Mouse (Mus musculus) heart, embryonic 11.5 days (tissue): ENCODE results near the gene Rnf169. TPM values are rescaled to one million over a fixed set of nuclear protein-coding genes. Genes with fewer than 3 reads are reported as not detected.

ENCODE experiments used
- ATAC-seq: fragments of 200-750 bp; cut with Nextera tagmentation; replicated peaks from 2 replicates; pipeline ENCODE4 v1.8.0; 2017; ENCODE audit warnings: moderate library complexity; ENCODE audit not compliant: insufficient number of reproducible peaks, low FRiP score, low TSS enrichment
- H3K27ac ChIP-seq: fragments of 300-500 bp; sonication (generic); 2 replicates; pipeline ENCODE4 v1.5.1; 2014; ENCODE audit warnings: mild to moderate bottlenecking, low read depth, low read length
- H3K27me3 ChIP-seq: fragments of 300-500 bp; sonication (generic); 2 replicates; pipeline ENCODE4 v1.6.1; 2014; ENCODE audit warnings: mild to moderate bottlenecking, low read length, mixed read lengths; ENCODE audit not compliant: control insufficient read depth, insufficient read depth
- H3K36me3 ChIP-seq: fragments of 300-500 bp; sonication (generic); 2 replicates; pipeline ENCODE4 v1.6.1; 2014; ENCODE audit warnings: mild to moderate bottlenecking, low read length, moderate library complexity, mixed read lengths; ENCODE audit not compliant: control insufficient read depth, insufficient read depth
- H3K4me1 ChIP-seq: fragments of 300-500 bp; sonication (generic); 2 replicates; pipeline ENCODE4 v1.6.1; 2014; ENCODE audit warnings: low read length; ENCODE audit not compliant: control insufficient read depth, insufficient read depth
- H3K4me2 ChIP-seq: fragments of 300-500 bp; sonication (generic); 2 replicates; pipeline ENCODE4 v1.6.1; 2014; ENCODE audit warnings: mild to moderate bottlenecking, moderate library complexity
- H3K4me3 ChIP-seq: fragments of 300-500 bp; sonication (generic); 2 replicates; pipeline ENCODE4 v1.5.1; 2014; ENCODE audit warnings: low read depth, low read length
- H3K9ac ChIP-seq: fragments of 300-500 bp; sonication (generic); 2 replicates; pipeline ENCODE4 v1.6.1; 2014; ENCODE audit warnings: mild to moderate bottlenecking, low read depth, low read length, moderate library complexity
- H3K9me3 ChIP-seq: fragments of 300-500 bp; sonication (generic); replicated peaks from 2 replicates; pipeline ENCODE4 v1.6.1; 2016; ENCODE audit warnings: low read length; ENCODE audit not compliant: control insufficient read depth
- WGBS: fragments of 180-500 bp; shearing (Covaris S2); extraction: QIAGEN DNeasy Blood & Tissue Kit; methylation state at CpG from one replicate; pipeline ENCODE4 v1.1.7; 2014; ENCODE audit not compliant: insufficient replicate concordance; 5-methylcytosine and 5-hydroxymethylcytosine counted together
- polyA plus RNA-seq: library from polyadenylated mRNA; unstranded; fragments of >200 nt; fragmentation: Nextera tagmentation; extraction: Ambion mirVana; gene quantifications from 2 replicates; pipeline ENCODE4 v1.2.1, GENCODE M21; 2014

Rnf169 gene
- polyA plus RNA-seq, 1 experiment from 2014 or later: 4.7 TPM

- no peaks in the 10 kb centered on the region for H3K36me3 ChIP-seq
- no peak overlapping the region for H3K4me2 ChIP-seq
- H3K27me3 ChIP-seq: no peaks in the 10 kb centered on the region
- H3K4me1 ChIP-seq: 0 out of 2 replicates have a peak, but pooled peaks cover 3% of the 10 kb centered on the region
- WGBS: 76% methylated on average over 3 of the region's 3 CpGs
- no peaks in the 10 kb centered on the region for H3K9me3 ChIP-seq
- H3K9ac ChIP-seq: no peak overlapping the region
- no peak overlapping the region for H3K4me3 ChIP-seq
- no peak overlapping the region for H3K27ac ChIP-seq
- ATAC-seq: no peak
Observed at GRCm38 (mm10) chr7:99890168-99890755, 90.0 kb downstream of the Rnf169 start.

GRCm38 (mm10) chr7:99889175-99889880 is 90.9 kb downstream of the Rnf169 start:
- no peaks in the 10 kb centered on the region for H3K36me3 ChIP-seq
- WGBS: 39% methylated on average over 10 of the region's 10 CpGs
- no peak for ATAC-seq

GRCm38 (mm10) chr7:99887743-99888142 is 92.5 kb downstream of the Rnf169 start:
- Histone ChIP-seq H3K9me3 (no peaks in the 10 kb centered on the region), H3K36me3 (no peaks in the 10 kb centered on the region), H3K4me1 (0 out of 2 replicates have a peak, but pooled peaks cover 3% of the 10 kb centered on the region), H3K27me3 (no peaks in the 10 kb centered on the region), H3K4me2 (no peak overlapping the region), H3K9ac (no peak overlapping the region), H3K27ac (no peak overlapping the region), H3K4me3 (no peak overlapping the region)
- no peak for ATAC-seq

More at GRCm38 (mm10) chr7:99889175-99889880, 90.9 kb downstream of the Rnf169 start:
- Histone ChIP-seq H3K4me1 (0 out of 2 replicates have a peak, but pooled peaks cover 3% of the 10 kb centered on the region), H3K4me2 (no peak overlapping the region), H3K9me3 (no peaks in the 10 kb centered on the region), H3K4me3 (no peak overlapping the region), H3K27ac (no peak overlapping the region), H3K27me3 (no peaks in the 10 kb centered on the region), H3K9ac (no peak overlapping the region)

- WGBS: 77% methylated on average over 2 of the region's 2 CpGs
Observed at GRCm38 (mm10) chr7:99887230-99887735, 93.0 kb downstream of the Rnf169 start.

GRCm38 (mm10) chr7:99878254-99878653 is 102.0 kb downstream of the Rnf169 start:
- Histone ChIP-seq H3K4me3 (no peak overlapping the region), H3K27ac (no peak overlapping the region), H3K4me1 (peaks cover 4% of the 10 kb centered on the region), H3K36me3 (no peaks in the 10 kb centered on the region), H3K9me3 (no peaks in the 10 kb centered on the region), H3K27me3 (no peaks in the 10 kb centered on the region; the same call in 1 of the 2 replicates), H3K9ac (no peak overlapping the region), H3K4me2 (no peak overlapping the region)
- ATAC-seq: no peak
- 57% methylated on average over 2 of the region's 2 CpGs for WGBS

More at GRCm38 (mm10) chr7:99887230-99887735, 93.0 kb downstream of the Rnf169 start:
- no peak for ATAC-seq
- H3K4me3 ChIP-seq: no peak overlapping the region
- H3K4me2 ChIP-seq: no peak overlapping the region
- no peaks in the 10 kb centered on the region for H3K9me3 ChIP-seq
- H3K4me1 ChIP-seq: 0 out of 2 replicates have a peak, but pooled peaks cover 3% of the 10 kb centered on the region
- H3K27me3 ChIP-seq: no peaks in the 10 kb centered on the region
- H3K27ac ChIP-seq: no peak overlapping the region
- H3K9ac ChIP-seq: no peak overlapping the region
- H3K36me3 ChIP-seq: no peaks in the 10 kb centered on the region

- no peaks in the 10 kb centered on the region; the same call in 1 of the 2 replicates for H3K27me3 ChIP-seq
- 0% methylated on average over 3 of the region's 3 CpGs for WGBS
- H3K9me3 ChIP-seq: no peaks in the 10 kb centered on the region
- H3K4me1 ChIP-seq: peaks cover 4% of the 10 kb centered on the region
- H3K4me2 ChIP-seq: no peak overlapping the region
- ATAC-seq: no peak
- H3K9ac ChIP-seq: no peak overlapping the region
- no peak overlapping the region for H3K4me3 ChIP-seq
- H3K36me3 ChIP-seq: no peaks in the 10 kb centered on the region
- peak overlapping the region; percentile 35; the same call in 1 of the 2 replicates for H3K27ac ChIP-seq
Observed at GRCm38 (mm10) chr7:99876345-99876744, 103.9 kb downstream of the Rnf169 start.

GRCm38 (mm10) chr7:99875891-99876290 is 104.4 kb downstream of the Rnf169 start:
- Histone ChIP-seq H3K9ac (no peak overlapping the region), H3K4me3 (no peak overlapping the region), H3K27me3 (no peaks in the 10 kb centered on the region; the same call in 1 of the 2 replicates), H3K4me1 (peaks cover 7% of the 10 kb centered on the region), H3K27ac (peak overlapping the region; percentile 35; the same call in 1 of the 2 replicates), H3K4me2 (no peak overlapping the region), H3K36me3 (no peaks in the 10 kb centered on the region), H3K9me3 (no peaks in the 10 kb centered on the region)
- WGBS: 35% methylated on average over 5 of the region's 5 CpGs
- ATAC-seq: no peak

GRCm38 (mm10) chr7:99873965-99874364 is 106.3 kb downstream of the Rnf169 start:
- 39% methylated on average over 6 of the region's 6 CpGs for WGBS
- Histone ChIP-seq H3K4me1 (peaks cover 7% of the 10 kb centered on the region), H3K27me3 (no peaks in the 10 kb centered on the region; the same call in 1 of the 2 replicates), H3K36me3 (no peaks in the 10 kb centered on the region), H3K9me3 (no peaks in the 10 kb centered on the region), H3K27ac (no peak overlapping the region), H3K9ac (no peak overlapping the region), H3K4me3 (no peak overlapping the region), H3K4me2 (no peak overlapping the region; the same call in 1 of the 2 replicates)
- ATAC-seq: no peak
